Mouse (Mus musculus): Measurements from ENCODE around the gene Cacnb3. TPM values are rescaled to one million over a fixed set of nuclear protein-coding genes. Genes with fewer than 3 reads are reported as not detected.
A peak's percentile ranks its signal among the peaks of the same experiment; 100 is the strongest.
"Not testable (repeated sequence)": the region's sequence is repeated elsewhere in the genome, so short reads cannot be mapped to it uniquely, and the experiment has no call there.

Gene Cacnb3
- polyA plus RNA-seq (2015; fragmentation: Nextera tagmentation; extraction: Ambion mirVana): 8.5 and 9.6 TPM in 2 replicates

DNA sequence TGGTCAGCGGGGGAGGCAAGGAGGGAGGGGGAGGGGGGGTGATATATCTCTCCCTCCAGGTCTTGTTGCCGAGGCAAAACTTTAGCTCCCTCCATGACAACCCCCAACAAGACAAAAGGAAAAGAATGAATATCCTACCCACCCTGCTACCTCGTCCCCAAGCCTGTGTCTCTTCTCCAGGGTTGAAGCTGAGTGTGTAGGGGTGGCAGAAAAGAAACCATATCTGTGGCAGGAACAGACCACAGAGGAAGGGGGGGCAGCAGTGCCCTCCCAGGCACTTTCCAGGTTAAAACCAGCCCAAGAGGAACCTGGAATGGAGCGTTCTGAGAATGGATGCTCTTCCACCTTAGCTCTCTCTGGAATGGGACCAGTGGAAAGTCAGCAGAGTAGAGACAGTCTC is at the start of gene Cacnb3:
Gene Cacnb3 (plus strand): TSS at position 301 of the 400 bp plus-strand sequence.
- no peak for DNase-seq (ENCODE audit: low spot score)

DNA sequence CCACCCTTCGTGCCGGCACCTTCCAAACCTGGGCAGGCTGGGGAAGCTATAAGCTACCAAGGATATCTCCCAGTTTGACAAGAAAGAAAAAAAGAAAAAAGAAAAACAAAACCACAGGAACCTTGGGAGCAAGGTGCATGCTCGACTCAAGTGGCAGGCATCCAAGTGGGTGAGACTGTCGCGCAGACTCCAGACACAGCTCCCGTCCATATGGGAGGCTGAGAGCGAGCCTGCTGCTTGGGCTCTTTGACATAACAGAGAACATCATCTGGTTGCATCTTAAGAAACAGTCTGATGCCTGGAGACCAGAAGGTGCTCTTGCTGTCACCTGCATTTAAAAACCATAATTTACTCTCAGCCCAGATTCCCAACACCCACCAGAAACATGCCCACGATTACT is 48.2 kb upstream of the Cacnb3 start:
- DNase-seq (ENCODE audit: low spot score): no peak

DNA sequence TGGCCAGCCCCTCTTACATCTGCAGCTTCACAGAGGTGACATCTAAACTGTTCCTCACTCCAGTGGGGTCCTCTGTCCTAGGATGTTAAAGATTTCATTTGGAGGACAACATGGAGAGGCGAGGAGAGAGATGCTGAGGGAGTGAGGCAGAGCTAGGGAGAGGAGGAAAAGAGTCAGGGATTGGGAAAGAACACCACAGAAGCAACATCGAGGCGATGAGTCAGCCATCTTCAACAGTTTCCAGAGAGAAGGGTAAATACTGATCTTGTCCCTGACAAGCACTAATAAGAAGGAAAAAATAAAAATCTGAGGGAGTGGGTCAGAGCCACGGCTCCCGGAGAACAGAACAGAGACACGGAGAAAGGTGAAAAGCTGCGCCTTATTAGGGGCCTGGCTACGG is 47.6 kb upstream of the Cacnb3 start:
- no peak for DNase-seq (ENCODE audit: low spot score)

DNA sequence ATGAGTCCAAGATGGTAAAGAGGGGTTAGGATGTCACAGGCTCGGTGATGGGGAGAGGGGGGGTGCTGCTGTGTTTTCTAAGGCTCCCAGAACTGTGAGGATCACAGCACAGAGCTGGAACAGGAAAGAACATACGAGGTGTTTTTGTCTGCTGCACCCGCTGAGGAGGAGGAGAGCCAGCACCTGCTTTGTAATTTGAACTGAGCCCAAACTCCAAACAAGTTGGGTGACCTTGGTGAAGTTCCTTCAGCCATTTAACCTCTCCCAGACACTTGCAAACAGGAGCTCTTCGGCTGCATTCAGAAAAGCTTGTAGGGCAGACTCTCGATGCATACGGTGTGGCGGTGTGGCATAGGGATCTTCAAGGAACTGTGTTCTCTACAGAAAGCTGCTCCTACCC is 45.2 kb upstream of the Cacnb3 start:
- DNase-seq (ENCODE audit: low spot score): no peak

DNA sequence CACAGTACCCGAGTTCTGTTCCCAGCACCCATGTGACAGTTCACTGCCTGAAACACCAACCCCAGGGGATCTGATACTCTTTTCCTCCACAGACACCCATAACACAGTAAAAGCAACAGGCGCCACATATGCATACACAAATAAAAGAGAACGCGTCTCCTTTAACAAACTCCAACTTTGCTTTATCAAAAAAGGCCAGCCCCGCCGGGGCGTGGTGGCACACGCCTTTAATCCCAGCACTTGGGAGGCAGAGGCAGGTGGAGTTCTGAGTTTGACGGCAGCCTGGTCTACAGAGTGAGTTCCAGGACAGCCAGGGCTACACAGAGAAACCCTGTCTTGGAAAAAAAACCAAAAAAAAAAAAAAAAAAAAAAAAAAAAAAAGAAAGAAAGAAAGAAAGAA is 44.5 kb upstream of the Cacnb3 start:
- not testable (repeated sequence) for DNase-seq (ENCODE audit: low spot score)

DNA sequence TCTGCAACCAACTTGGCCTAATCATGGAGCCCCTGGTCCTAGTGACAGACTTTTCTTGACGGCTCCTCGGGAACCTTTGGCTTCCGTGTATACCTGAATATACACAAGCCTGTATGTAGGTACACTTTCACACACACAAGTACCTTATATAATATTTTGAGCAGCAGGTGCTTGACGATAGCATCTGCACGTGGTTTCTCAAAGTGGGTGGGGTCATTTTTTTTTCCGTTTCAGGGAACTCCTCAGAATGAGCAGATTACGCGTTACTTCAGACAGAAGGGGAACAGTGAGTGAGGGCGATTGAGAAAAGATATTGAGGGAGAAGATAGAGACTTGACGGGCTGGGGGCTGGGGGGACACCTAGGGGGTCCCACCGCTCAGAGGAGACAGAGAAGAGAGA is 42.9 kb upstream of the Cacnb3 start:
- peak; percentile 58 for DNase-seq (ENCODE audit: low spot score)

DNA sequence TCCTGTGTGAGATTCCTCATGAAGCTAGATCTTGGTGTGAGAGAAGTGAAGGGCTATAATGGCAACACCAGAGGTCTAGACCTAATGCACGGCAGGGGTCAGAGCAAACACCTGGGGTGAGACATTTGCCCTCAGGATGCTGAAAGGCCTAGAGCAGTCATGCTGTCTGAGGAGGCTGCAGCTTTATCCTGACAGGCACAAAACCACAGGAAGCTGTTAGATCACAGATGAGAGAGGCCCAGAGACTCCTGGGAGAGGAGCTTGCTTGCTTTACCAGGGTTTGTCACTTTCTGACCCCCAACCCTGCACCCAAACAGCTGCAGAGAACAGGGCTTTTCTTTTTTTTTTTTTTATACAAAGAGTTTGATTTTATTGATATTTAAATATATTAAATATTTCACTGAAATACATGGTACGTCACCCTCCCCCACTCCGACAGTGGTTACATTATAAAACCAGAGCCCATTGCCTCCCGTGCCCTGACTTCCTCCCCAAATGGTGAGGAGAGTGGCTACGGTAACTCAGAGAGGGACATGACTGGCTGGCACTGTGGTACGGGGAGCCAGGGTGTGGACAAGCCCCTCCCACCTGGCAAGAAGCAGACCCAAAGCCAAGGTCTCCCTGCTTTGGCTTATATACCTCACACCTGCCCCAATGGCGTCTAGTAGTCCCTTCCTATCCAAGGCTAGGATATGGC is 40.9 kb upstream of the Cacnb3 start:
- peak; percentile 71 for DNase-seq (ENCODE audit: low spot score)

DNA sequence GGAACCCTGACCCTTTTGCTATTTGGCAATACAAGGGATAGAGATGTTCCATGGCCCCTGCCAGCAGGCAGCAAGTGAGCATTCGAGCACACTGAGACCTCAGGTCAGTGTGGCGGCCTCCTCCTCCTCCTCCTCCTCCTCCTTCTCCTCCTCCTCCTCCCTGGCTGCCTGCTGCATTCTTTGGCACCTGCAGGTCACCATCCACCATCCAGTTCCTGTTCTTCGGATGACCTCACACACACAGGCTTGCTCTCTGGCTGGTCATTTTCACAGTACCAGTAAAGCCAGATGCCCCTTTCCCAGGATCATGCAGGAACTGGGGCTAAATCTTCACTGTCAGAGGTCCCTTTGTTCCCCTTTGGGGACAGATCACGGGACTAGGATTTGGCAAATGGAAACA is 39.2 kb upstream of the Cacnb3 start:
- no peak for DNase-seq (ENCODE audit: low spot score)

DNA sequence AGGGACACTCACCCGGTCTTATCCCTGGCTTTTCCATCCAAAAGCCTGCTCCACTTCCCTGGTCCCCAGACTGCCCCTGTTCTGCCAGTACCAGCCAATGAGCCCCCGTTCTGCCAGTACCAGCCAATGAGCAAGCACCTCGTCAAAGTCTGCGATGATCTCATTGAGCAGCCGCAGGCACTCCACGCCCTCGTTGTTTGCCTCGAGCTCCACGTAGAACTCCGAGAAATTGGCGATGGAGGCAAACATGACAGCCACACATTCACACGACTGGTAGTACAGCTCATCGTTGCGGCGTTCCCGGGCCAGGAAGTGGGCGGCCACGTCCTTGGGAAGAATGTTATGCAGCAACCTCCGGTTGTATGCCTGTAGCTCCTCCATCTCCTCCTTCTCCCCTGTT is 36.4 kb upstream of the Cacnb3 start:
- no peak for DNase-seq (ENCODE audit: low spot score)

DNA sequence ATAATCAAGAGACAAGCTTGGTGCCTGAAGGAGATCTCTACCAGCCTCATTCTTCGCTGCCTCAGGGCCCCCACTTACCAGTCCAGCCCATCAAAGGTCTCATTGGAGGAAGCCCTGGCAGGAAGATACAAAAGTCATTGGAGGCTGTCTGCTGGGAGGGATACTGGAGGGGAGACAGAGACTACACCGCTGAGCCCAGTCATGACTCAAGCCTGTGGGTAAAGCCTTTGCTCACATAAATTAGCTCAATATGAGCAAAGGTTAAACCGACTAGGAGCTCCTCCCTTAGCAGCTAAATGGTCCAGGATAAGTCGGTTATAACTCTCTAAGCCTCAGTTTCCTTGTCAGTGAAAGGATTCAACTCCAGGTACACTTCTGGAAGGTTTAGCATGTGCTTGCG is 35.6 kb upstream of the Cacnb3 start:
- DNase-seq (ENCODE audit: low spot score): no peak

DNA sequence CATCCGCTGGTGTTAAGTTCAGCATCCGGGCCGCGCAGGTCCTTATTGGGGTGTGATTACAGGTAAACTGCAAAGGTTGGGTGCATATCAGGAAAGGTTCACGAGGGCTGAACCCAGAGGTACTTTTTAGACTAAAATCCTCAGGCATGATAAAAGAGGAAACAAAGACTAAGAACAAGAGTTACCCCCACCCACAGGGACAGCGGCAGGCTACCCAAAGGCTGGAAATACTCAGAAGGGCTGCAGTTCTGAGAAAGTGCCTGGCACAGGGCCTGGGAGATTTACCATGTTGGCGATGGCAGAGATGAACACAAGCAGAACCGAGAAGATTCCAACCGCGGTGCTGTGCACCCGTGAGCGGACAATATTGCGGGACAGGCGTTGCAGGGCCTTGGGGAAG is 34.0 kb upstream of the Cacnb3 start:
- no peak for DNase-seq (ENCODE audit: low spot score)

DNA sequence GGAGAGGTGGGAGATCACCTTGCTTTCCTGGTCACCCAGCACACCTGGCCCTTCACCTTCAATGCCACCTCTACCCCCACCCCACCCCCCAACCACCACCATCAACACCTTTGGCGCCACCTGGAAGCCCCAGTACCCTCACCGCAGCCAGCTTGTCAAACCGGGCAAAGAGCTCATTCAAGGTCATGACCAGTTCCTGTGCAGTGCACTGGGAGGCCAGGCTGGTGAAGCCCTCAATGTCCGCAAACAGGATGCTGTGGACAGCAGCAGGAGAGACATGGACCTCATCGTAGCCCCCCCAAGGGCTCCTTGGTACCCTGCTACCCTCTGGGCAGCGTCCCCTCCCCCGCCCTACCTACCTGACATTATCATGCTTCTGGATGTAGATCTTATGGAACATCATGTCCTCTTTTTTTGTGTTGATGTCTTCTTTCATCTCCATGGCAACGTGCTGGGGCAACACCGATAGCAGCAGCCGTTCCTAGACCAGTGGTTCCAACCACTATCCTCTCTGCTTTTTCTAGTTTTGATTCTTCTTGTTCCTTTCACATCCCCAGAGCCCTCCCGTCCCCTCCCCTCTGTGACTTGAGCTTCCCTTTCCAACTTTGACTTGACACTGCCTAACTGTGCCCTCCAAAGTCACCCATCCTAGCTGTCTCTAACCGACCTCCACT is 30.5 kb upstream of the Cacnb3 start:
- no peak for DNase-seq (ENCODE audit: low spot score)

DNA sequence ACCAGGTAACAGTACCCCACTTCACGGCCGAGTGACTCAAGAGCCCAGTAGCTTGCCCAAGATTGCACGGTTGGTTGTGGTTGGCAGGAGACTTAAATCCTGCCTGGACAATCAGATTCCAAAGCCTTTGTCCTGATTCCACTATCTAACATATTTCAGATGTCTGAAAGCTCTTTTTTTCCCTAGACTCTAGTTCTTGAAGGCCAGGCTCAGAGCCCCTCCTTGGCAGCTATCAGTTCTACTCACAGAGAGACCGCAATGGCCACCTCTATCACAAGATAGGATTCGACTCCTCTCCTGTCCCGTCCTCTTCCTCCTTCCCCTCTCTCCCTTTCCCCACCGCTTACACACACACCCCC is 28.8 kb upstream of the Cacnb3 start:
- no peak for DNase-seq (ENCODE audit: low spot score)

DNA sequence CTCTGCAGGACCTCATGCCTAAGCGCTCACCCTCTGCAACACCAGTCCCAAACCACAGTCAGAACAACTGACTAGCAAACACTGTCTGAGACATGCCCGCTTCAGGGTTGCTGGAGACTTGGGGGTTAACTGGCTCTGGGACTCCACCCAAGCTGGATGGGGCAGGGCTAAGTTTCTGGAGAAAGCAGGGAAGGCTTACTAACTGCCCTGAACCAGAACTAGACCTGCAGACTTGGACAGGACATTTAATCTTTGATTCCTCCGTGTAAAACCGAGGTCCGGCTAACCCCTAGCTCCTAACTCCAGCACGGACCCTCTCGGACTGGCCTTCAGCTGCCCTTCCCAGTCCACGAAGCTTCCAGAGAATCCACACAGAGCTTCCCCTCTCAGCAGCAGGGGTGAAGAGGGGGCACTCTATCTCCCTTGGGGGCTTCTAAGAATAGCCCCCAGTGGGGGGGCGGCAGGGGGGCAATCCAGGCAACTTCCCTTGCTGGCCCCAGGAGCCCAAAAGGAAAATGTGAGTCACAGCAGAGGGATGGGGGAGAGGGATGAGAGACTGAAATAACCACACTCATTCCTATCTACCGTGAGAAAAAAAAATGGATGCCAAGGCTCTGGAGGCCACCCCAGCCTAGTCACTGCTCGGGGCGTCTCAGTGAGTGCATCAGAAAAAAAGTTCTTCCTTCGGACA is 28.3 kb upstream of the Cacnb3 start:
- no peak for DNase-seq (ENCODE audit: low spot score)

DNA sequence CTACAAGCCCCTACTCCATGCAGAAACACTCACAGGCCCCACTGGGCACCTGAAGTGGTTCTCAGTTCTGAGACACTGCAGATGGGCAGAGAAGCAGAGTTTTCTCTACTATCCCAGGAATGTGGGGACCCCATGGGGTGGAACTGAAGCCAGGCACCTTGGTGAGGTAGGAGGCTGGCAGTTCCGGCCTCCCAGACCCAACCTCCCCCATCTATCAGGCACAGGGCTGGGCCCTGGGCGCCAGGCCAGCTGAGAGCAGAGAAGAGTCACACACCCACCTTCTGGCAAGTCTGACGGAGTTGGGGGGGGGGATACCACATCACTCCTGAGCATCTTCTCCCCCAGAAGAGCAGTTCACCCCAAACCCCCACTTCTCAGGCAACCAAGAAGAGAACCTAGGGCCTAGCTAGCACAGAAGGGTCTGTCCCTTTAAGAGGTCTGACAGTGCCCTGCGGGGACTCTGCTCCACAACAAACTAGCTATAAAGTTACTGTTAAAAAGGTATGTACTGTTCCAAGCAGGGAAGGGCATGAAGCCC is 27.6 kb upstream of the Cacnb3 start:
- DNase-seq (ENCODE audit: low spot score): no peak

DNA sequence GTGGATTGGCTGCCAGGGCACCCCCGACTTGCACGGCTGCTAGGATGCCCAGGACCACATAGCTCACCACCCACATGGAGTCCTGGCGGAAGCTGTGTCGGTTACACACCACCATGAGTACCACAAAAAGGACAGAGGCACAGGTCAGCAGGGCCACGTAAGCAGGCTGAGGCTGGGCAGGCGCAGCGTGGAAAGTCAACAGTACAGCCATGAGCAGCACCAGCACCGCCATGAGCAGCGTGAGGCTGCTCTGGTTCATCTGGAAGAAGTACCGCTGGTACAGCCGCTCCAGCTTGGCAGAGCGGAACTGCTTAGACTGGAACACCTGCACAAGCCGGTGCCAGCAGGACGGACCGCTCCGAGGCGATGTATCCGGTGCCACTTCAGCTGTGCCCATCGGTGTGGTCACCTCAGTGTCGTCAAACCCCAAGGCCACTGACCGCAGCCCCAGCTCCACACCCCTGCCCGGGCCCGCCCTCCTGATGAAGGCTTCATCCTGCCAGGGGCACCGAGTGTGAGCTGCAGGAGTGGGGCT is 26.5 kb upstream of the Cacnb3 start:
- DNase-seq (ENCODE audit: low spot score): no peak

DNA sequence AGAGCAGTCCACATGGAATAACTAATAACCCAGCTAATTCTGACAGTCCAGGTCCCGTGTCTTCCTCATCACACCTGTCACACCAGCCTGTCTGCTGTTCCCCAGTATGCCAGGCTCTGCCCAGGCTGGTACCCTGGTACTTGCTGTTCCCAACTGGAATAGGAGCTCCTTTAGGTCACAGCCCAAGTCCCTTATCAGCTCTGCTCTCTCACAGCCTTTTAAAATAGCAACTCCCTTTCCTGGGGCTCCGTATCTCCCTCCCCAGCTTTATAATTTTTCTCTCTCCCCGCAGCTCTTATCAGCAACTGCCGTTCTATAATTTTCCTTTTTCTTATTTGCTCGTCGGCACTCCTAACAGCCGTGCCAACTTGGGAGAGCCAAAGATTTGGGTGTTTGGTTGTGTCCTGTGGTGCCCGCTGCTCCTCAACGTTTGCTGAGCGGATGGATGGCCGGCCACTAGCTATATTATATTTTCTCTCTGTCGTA is 24.5 kb upstream of the Cacnb3 start:
- DNase-seq (ENCODE audit: low spot score): no peak

DNA sequence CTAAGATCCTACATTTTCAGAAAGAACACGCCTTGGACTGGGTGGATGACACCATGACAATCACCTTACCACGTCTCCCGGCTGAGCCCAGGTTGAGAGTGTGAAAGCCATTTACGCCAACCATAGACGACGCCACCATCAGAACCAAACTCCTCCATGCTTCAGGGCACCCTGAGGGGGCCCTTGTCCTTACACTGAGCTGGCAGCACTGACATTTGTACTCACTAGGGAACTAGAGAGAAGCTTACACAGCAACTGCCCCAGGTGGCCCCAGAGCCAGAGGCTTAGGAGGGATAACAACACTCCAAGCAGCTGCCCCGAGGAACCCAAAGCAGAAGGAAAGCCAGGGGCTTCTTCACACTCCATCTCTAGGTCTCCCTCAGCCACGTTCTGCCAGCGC is 23.9 kb upstream of the Cacnb3 start:
- DNase-seq (ENCODE audit: low spot score): no peak

DNA sequence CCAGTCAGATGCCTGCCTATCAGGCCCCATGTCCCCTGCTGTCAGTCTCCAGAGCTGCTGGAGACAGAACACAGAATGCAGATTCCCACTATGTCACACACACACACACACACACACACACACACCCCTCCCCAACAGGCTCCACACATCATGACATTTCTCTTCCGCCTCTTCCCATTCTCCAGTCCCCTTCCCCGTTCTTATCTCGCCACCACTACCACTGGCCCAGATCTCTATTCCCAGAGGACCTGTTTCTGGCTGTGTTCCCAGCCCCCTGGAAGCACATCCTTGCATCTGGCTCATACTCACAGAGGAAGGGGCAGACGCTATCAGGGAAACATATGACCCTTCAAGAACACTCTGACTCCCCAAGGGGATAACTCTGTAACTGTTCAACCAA is 23.1 kb upstream of the Cacnb3 start:
- no peak for DNase-seq (ENCODE audit: low spot score)

DNA sequence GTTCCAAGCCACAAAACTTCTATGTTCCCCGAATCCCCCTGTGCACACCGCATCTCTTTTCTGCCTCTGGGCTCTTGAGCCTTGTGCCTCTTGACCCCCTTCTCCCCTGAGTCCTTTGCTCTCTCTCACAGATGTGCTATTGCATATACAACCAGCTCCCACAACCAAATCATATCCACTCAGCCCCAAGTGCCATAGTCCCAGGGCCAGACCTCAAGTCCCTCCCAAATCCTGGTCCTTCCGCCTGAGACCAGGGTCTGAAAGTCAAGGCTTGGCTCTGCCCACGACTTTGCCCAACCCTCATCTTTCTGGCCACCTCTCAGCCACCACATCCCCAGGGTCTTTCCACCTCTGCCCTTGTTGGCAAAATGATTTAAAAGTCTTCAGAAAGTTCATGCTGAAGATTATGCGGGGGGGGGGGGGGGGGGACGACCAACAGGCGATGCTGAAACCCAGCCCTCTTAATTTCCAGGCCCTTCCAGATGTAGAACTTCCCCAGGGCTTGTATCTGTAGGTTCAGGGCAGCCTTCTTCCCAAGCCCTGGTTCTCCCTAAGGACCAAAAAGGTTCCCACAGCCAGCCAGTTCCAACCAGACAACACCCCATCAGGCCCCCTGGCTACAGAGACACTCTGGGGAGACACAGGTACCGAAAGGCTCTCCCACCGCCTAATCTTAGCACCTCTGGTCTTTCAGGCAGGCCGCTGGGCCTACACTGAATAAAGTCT is 22.4 kb upstream of the Cacnb3 start:
- no peak for DNase-seq (ENCODE audit: low spot score)

DNA sequence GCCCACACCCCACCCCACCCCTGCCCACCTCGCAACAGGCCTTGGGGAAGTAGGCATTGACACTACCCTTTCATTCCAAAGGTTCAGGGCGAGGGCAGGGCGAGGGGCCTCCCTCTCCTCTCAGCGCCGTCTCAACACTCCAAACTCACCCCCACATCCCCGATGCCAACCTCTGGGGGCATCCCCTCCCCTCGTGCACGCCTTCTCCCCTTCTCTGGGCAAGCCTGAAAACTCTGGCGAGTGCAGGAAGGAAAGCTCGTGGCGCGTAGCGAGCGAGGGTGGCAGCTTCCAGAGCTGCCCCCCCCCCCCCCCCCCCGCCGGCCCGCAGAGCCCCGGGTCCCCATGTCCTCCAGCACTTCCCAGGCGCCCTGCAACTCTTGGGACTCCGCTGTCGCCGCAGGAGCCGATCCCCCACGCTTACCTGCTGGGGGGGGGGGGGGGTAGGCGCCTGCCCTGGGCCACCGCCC is 21.8 kb upstream of the Cacnb3 start:
- peak; percentile 44 for DNase-seq (ENCODE audit: low spot score)
